Mouse (Mus musculus) neural tube, embryonic 10.5 days (tissue): ENCODE measurements around the gene Krt16.

Experiments
- DNase-seq: peaks from one replicate; pipeline ENCODE4 v3.0.0-alpha.2; 2017; ENCODE audit warnings: low spot score; ENCODE audit errors: extremely low spot score

The Krt16 gene

DNA sequence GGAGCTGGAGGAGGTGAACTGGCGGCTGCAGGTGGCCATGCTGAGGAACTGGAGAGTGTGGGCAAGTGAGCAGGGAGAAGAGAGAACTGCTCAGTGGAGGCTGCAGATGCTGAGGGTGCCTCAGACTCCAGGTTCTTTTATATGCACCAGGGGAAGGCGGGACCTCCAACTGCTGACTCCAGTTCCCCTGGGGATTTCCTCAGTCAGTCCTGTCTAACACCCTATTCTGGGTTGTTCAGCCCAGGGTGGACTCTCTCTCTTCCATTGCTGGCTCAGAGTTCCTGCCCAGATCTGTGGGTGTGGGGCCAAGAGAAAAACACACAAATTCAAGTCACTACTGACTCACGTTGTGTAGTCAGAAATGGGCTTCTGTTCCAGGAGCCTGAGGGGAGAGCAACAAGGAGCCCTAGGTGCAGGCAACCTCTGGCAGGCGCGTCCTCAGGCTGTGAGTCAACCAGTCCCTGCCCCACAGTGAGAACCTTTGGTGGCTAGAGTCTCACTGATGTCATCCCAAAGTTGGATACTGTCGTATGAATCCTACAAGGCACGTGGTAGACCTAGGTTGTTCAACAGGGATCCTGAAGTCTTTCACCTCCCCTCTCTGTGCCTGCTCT is at the start of gene Krt16:
Krt16 (minus strand) TSS at position 51 of the 614 bp plus-strand sequence.
- no peak for DNase-seq

DNA sequence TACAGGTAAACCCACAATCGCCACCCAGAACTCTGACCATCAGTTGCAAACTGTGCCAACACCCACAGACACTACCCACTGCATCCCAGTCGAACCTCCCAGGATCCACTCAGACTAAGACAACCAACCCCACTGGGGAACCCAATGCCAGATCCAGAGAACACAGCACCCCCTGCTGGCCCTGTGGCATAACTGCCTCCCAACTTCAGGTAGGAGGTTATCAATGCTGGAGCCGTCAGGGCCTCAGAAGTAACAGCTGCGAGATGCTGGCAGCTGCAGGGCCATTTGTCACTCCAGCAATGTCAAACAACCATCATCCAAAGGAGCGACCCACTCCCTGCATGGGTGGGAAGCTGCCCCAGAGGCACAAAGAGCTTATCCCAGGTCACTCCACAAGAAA is 49.1 kb upstream of the Krt16 start:
- no peak for DNase-seq

DNA sequence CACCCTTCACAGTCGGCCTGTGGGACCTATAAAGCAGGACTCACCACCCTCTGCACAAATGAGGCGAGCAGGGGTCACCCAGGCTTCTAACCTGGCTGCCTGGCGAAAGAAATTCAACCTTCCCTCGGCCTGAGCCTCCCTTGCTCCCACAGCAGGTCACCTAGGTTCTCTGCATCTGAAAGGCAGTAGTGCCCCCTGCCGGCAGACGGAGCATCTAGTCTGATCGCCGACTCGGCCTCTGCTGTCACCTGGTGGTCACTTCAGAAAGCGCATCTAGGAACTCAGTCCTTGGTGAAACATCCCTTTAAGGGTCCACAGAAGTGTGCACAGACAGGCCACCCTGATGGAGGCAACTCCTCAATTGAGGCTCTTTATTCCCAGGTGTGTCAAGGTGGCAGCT is 46.6 kb upstream of the Krt16 start:
- peak; percentile 91 for DNase-seq

DNA sequence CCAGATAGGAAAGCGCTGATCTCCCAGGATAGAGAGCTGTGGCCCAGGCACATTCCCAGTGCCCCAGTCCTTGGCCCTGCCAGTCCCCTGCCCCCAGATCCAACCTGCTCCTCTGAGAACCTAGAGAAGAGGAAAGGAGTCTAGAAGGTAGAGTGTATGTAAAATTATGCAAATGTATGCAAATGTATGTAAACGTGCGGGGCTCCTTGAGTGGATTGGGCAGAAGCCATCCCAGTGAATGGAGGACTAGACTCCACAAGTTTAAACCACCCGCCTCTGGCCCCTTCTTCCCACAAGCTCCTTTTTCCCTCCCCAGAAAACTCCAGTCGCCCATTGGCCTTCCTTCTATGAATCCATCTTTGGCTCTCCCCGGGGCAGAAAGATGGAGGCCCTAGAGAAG is 44.2 kb upstream of the Krt16 start:
- no peak for DNase-seq

DNA sequence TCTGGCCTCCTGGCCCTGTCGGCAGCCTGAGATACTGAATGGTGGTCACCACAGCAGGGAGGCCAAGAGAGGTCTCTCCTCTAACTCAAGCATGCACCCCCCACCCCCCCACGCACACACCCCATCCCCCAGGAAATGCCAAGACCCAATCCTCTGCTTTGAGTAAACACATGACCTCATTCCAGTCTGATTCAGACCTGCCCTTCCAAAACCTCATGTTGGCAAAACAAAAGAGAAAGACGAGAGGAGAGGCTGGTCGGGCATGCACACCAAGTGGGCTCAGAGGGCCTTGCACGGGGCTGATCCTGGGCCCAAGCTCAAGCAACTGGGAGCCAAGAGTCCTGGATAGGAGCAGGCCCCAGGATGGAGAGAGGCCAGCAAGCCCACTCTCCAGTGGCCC is 41.5 kb upstream of the Krt16 start:
- no peak for DNase-seq

DNA sequence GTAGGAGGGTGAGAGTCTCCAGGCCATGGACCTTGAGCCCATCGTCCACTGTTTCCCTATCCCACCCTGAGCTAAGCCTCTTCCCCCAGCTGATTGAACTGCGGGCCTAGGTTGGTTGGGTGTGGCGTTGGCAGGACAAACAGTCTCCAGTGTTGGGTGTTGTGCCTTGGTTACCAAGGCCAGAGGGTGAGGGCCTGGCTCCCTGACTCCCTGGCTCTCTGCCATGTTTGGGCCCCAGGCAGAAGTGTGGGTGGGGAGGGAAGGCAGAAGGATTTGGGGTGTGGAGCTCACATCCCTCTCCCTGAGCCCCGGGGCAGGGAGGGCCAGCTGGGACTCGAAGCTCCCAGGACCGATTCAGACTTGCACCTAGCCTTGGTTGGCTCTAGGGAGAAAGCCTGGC is 40.2 kb upstream of the Krt16 start:
- DNase-seq: no peak

DNA sequence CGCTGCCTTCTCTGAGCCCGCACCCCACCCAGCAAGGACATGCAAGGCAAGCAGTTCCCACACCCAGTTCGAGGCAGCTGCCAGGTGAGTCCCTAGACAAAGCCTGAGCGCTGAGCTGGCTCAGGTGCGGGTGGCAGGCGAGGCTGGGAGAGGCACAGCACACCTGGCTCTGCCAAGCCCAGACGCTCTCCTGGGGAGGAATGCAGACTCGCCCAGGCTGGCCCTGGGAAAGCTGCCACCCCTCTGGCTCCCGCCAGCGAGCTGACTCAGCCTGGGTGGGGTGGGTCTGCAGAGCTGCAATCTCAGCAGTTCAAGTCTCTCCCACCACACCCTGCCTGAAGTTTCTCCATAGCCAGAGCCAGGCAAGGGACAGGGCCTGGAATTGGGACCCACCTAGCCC is 38.3 kb upstream of the Krt16 start:
- DNase-seq: no peak

DNA sequence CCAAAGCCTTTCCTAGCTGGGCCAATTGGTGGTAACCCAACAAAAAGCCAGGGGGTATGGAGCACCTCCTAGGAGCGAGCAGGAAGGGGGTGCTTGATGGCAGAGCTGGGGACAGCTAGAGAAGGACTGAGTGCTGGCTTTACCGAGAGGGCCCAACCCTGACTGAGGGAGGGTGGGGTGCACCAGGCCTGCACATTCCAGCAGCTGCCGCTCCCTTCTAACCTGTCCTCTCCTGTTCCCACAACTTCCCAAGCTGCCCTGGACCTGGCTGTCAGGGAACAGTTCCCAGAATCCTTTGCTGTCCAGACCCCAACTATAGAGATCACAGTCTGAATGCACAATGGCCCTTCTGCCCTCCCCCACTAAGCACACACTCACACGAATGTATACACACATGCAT is 36.3 kb upstream of the Krt16 start:
- no peak for DNase-seq

DNA sequence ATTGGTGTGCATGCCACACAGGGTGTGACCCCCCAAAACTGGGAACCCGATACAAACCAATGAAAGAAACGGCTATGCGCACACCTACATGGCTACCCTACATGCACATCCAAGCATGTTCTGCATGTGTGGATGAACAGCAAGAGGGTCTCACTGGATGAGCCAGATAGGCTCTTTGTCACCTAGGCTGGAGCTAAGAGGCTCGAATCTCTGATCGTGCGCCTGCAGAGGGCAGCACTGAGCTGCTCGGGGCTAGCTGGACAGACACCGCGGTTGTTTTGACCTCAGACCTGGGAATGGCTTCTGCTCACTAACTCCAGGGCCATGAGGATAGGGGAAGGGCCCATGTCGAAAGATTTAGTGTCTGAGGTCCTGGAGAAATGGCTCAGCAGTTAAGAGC is 33.8 kb upstream of the Krt16 start:
- DNase-seq: peak; percentile 84

DNA sequence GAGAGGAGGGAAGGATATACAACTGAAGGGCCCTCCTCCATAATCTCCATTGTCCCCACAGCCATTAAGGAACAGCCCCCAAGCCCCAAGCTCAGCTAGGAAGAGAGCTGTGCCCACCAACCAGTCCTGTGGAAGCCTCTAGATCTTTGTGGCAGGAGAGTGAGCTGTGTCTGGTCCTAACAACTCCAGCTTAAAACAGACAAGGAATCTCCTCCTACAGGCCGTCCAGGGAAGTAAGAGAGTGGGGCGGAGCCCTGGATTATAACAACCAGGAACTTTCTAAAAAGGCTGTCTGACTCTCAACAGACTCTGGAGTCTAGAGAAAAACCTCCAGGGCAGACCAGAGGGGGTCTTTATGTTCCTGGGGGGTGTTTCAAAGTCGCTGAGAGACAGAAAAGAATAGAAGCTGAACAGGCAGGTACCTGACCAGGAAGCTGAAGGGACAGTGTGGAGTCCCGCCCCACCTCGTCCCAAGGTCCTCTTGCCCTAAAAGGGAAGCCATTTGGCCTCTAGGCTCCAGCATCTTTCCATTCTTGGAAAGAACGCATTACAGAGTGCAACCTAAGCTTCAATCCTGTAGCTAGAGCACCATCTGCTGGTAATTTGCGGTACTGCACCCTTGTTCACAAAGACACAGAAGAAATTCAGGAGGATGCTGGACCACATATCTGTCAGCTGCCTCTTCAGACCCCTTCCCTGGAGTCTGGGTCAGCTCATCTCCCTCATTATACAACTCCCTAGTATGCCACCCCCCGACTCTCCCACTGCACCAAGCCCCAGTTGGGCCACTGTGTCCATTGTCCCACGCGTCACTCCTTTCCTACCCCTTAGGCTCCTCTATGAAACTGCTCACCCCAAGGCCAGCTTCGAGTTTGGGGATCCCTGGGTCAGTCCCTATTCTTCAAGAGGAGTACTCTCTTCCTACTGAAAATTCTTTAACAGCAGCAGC is 33.2 kb upstream of the Krt16 start:
- peak; percentile 95 for DNase-seq

DNA sequence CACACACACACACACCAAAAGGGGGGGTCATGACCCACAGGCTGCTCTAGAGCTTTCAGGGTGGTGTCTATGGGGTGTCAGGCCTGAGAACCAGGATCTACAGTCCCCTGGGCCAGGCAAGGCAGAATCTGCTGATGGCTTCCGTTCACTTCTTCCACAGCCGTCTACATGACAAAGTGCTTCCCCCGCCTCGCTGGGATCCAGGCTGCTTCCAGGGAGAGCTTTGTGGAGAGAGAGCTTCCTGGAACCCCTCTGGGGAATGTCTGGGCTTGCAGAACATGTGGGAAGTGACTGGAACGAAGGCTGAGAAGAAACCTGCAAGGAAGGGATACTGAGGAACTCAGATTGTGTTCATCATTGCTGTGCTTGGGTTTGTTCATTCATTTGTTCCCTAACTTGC is 30.1 kb upstream of the Krt16 start:
- no peak for DNase-seq

DNA sequence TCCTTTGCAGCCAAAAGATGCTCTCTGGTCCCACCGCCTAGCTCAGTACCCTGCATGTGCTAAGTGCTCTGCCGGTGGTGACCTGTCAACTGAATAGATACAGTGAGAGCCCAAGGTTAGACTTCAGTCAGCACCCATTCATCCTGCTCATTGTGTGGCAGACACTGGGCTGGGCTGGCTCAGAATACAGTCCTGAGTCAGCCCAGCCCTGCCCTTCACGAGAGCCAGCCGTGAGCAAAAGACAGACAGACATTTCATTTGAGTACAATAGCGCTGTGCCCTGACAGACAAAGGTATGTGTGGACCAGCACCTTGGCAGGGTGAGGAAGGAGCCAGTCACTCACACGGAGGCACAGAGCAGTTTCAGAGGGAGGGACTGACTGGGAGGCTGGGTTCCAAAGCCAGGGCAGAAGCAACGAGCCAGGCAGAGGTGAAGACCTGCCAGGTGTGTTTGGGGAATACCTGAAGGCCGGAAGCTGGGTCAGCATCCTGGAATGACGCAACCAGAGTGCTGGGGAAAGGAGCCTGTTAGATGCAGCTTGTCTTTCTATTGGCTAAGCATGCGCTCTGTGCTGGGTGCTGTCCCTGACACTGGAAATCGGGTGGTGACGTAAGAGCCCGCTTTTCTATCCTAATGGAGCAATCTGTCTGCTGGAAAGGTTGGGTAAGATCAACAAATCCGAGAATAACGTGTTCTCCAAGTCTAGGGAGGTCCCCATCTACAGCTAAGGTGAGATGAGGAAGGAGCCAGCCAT is 29.2 kb upstream of the Krt16 start:
- no peak for DNase-seq

DNA sequence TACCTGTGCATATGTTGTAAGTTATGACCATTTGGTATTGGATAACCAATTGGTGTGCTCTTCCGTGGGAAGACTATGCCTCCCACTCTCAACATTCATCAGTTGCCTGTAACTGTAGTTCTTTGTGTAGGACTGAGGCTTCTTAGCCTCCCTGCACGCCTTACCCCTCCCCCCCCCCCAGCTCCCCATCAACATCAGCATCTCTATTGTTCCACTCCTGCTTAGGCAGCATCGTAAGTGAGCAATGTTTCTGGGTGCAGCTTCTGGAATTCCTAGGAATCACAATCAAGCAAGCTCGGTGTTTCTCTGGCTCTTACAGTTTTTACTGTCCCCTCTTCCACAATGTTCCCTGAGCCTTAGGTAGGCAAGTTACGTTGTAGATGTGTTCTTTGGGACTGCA is 26.8 kb upstream of the Krt16 start:
- DNase-seq: no peak

DNA sequence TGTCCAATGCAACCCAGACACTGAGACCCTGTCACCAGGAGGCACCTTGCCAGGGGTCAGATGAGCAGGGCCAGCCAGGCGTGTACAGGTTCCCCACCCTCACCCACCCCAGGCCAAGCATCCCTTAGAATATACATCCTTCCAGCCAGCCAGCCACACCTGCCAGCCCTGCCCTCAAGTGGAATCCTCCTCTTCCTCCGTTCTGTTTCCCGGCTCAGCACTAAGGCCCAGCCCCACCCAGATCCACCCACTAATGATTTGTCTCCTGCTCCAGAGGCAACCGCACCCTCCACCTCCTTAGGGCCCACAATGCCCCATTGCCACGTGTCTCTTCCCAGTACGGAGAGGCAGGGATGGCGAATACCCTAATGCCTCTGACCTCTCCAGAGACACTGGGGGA is 26.0 kb upstream of the Krt16 start:
- no peak for DNase-seq

DNA sequence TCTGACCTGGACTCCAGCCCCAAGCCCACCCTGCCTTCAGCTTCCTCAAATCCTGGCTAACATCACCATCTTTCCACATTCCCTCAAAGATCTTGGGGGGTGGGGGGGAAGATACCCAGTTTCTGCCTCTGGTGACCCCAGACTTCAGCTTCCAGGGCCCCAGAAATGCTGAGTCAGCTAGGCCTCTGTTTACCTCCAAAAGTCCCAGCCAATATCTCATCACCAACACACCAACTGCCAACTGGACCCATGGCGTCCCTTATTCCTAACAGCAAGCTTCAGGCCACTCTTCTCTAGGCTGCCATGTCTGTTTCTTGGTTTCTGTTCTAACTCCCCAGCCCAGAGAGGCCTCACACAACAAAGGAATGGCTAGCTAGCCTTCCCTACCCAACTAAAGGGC is 23.2 kb upstream of the Krt16 start:
- DNase-seq: no peak

DNA sequence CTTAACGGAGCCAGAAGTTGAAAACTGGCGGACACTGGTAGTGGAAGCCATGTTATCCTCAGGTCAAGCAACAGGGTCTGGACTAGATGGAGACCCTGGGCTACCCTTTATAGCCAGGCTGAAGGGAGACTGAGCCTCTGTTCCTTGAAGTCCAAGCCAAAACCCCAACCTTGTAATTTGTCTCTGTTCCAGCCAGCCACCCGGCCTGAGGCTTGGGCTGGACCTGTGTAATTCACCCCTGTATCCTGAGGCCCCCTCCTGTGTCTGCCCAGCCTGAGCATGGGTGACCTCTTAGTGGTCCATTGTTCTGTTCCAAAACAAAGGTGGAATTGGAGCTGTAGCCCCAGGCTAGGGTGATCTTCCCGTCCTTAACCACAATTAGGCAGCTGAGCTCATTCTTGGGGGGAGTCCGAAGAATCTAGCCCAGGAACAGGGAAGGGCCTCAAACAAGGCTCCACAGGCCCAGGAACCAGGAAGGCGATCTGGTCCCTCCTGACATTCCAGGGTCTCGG is 21.2 kb upstream of the Krt16 start, which contains the start of gene Krt42:
Krt42 (minus strand) TSS at position 51 of the 512 bp plus-strand sequence.
- no peak for DNase-seq

DNA sequence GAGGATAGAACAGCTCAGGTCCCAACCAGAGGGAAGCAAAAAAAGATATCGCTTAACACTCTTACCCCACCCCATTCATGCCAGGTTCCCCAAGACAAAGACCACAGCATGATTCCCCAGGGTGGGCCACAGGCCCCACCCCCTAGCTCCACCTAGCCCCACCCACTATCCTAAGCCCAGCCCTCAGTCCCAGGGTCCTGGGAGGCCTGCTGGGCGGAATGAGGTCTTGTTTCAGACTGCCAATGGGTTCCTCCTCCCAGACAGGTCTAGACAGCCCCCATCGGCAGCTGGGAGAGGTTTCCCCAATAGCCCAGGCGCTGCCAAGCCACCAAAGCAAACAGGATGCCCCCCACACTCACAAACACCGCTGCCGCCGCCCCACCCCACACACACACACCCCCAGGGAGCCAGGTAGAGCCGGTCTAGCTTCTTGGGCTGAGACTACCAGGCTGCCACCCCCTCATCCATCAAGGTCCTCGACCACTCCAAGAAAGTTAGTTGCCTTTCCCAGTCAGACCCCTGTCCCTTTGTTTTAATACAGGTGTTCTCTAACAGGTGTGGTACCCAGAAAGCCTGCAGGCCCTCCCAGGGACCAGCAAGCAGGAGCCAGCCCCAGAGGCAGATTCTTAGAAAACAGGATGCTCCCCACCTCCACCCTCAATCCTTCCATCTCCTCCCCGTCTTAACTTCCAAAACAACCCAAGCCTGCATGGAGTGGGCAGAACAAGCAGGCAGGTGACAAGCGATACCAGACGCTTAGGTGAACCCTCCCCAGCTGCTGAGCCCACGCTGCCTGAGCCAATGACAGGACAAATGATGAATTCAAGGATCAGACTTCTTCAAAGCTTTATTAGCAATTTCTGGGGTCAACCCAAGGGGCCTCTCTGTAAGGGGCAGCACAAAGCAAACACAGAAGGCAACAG is 13.6 kb upstream of the Krt16 start:
- DNase-seq: no peak

DNA sequence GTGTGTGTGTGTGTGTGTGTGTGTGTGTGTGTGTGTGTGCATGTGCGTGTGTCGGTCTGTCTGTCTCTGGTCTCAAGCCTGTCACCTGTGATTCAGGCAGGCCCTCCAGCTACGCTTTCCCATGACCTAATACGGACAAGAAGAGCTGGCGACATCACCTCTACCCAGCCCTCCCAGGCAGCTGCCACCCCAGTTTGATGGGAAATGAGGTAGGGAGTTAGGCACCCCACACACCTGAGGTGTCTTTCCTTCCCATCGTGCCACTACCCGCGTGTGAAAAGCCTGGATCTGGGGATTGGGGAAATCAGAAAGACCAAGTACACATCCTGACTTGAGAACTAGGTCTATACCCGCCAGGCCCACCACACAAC is 12.5 kb upstream of the Krt16 start:
- DNase-seq: no peak

DNA sequence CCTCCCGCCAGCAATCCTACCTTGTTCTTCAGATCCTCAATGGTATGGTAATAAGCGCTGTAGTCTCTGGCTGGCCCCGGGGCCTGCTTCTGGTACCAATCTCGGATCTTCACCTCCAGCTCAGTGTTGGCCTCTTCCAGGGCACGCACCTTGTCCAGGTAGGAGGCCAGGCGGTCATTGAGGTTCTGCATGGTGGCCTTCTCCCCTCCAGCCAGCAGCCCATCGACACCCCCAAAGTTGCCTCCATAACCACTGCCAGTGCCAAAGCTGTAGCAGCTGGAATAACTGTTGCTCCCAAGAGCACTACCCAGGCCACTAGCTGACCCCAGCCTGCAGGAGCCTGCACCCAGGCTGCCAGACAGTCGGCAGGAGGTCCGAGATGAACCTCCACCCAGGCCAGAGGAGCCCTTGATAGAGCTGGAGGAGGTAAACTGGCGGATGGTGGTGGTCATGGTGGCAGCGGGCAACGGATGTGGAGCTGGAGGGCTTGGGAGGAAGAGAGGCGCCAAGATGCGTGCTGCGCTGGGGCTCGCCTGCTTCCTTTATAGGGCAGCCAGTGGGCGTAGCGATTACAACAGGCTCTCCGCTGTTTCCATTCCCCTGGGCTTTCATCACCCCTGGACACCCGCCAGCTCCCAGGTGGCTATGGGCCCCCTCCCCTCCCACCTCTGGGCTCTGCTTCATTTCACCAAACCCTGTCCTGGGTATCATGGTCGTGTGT is 12.0 kb upstream of the Krt16 start, which contains the start of gene Krt17:
Krt17 (minus strand) TSS at position 516 of the 721 bp plus-strand sequence.
- no peak for DNase-seq

DNA sequence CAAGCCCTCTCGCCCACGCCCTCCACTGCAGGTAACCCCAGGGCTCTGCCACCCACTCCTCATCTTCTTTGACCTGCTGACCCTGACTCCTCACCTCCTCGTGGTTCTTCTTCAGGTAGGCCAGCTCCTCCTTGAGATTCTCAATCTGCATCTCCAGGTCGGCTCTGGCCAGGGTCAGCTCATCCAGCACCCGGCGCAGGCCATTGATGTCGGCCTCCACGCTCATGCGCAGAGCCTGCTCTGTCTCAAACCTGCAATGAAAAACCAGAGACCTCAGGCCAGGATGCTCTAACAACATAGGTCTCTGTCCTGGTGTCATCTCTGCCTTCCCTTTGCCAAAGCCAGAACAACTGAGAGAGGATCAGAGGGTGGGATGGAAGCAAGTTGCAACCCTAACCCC is 10.4 kb upstream of the Krt16 start:
- no peak for DNase-seq
